Mouse (Mus musculus) liver, embryonic 13.5 days (tissue): ENCODE measurements around the gene Efcc1. TPM values are rescaled to one million over a fixed set of nuclear protein-coding genes. Genes with fewer than 3 reads are reported as not detected.

Source experiments
- ATAC-seq: fragments of 200-750 bp; cut with Nextera tagmentation; 2 replicates; pipeline ENCODE4 v1.8.0; 2017; ENCODE audit warnings: low read depth, mild to moderate bottlenecking, moderate number of reproducible peaks, moderate library complexity
- DNase-seq: peaks from one replicate; pipeline ENCODE4 v3.0.0; 2022
- H3K27ac ChIP-seq: fragments of 300-500 bp; sonication (generic); 2 replicates; pipeline ENCODE4 v1.5.1; 2015; ENCODE audit warnings: moderate library complexity, mild to moderate bottlenecking, inconsistent platforms
- H3K27me3 ChIP-seq: fragments of 300-500 bp; sonication (generic); 2 replicates; pipeline ENCODE4 v1.6.1; 2015; ENCODE audit warnings: mild to moderate bottlenecking, inconsistent platforms
- H3K36me3 ChIP-seq: fragments of 300-500 bp; sonication (generic); 2 replicates; pipeline ENCODE4 v1.6.1; 2015; ENCODE audit warnings: mild to moderate bottlenecking, inconsistent platforms
- H3K4me1 ChIP-seq: fragments of 300-500 bp; sonication (generic); replicated peaks from 2 replicates; pipeline ENCODE4 v1.6.1; 2015; ENCODE audit warnings: inconsistent platforms
- H3K4me2 ChIP-seq: fragments of 300-500 bp; sonication (generic); 2 replicates; pipeline ENCODE4 v1.6.1; 2015; ENCODE audit warnings: inconsistent platforms, mild to moderate bottlenecking, moderate library complexity
- H3K4me3 ChIP-seq: fragments of 300-500 bp; sonication (generic); replicated peaks from 2 replicates; pipeline ENCODE4 v1.5.1; 2015; ENCODE audit warnings: mild to moderate bottlenecking, inconsistent platforms
- H3K9ac ChIP-seq: fragments of 300-500 bp; sonication (generic); 2 replicates; pipeline ENCODE4 v1.6.1; 2015; ENCODE audit warnings: mild to moderate bottlenecking, inconsistent platforms
- H3K9me3 ChIP-seq: fragments of 300-500 bp; sonication (generic); replicated peaks from 2 replicates; pipeline ENCODE4 v1.6.1; 2016; ENCODE audit warnings: inconsistent platforms
- WGBS: fragments of 180-500 bp; shearing (Covaris S2); methylation state at CpG from one replicate; pipeline ENCODE4 v1.1.7; 2015; ENCODE audit not compliant: insufficient replicate concordance; 5-methylcytosine and 5-hydroxymethylcytosine counted together
- polyA plus RNA-seq: library from polyadenylated mRNA; unstranded; fragments of >200 nt; fragmentation: Nextera tagmentation; extraction: Ambion mirVana; gene quantifications from 2 replicates; pipeline ENCODE4 v1.2.1, GENCODE M21; 2015

Efcc1 gene
- 0.16 and 0.35 TPM in 2 replicates for polyA plus RNA-seq

DNA sequence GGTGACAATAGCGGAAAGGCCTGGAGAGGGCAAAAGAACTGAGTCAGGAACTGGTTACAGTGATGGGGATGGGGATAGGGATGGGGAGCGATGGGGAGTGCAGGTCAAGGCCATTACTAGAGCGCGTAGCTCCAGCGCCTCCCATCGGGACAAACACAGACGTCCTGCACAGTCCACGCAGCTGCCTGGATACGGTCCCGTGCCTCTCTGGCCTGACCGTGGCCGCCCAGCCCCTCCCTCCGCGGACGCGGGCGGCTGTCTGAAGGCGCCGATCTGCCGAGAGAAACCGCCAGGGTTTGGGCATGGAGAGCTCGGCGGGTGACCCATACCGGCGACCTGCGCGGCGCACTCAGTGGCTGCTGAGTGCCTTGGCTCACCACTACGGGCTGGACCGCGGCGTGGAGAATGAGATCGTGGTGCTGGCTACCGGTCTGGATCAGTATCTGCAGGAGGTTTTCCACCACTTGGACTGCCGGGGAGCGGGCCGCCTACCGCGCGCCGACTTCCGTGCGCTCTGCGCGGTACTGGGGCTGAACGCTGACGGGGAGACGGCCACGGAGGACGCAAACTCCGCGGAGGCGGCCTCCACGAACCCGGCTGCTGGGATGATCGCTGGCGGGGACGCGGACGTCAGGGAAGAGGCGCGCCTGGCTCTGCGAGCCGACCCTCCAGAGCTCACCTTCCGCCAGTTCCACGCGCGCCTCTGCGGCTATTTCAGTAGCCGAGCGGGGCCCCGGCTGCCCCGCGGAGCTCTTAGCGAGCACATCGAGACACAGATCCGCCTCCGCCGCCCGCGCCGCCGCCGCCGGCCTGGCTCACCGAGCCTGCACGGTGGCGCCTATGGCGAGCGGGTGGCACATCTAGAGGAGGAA lies at the start of gene Efcc1:
TSS of gene Efcc1 (plus strand) at position 279 of the 872 bp plus-strand sequence.
- Histone ChIP-seq H3K27me3 (peaks cover 87% of the 10 kb centered on the region), H3K4me2 (peak within 1 kb of the TSS; percentile 71), H3K4me3 (peak within 1 kb of the TSS; percentile 54), H3K36me3 (no peaks in the 10 kb centered on the region), H3K4me1 (peaks cover 33% of the 10 kb centered on the region), H3K9ac (peak within 1 kb of the TSS; percentile 22; the same call in 1 of the 2 replicates), H3K9me3 (no peaks in the 10 kb centered on the region), H3K27ac (no peak within 1 kb of the TSS)
- no peak for DNase-seq
- 1% methylated on average over 90 of the region's 90 CpGs for WGBS
- ATAC-seq: peak; percentile 34; the same call in 1 of the 2 replicates

DNA sequence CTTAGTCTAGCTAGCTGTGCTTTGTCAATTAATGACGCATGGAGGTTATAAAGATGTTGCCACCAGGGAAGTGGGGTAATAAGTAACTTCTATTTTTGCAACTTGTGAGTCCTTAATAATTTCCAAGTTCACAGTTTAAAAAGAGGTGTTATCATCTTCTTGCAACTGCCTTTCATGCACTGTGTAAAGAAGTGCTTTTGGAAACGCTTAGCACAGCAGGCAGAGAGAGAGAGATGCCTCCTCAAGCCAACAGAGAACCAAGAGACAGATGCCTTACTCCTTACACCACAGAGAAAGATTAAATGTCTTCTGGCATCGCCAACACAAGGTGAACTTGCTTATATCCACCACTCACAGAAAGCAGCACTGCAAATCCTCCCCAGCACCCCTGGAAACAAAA lies 34.7 kb upstream of the Efcc1 start:
- H3K27ac ChIP-seq: no peak overlapping the region
- WGBS: 61% methylated on average over 3 of the region's 3 CpGs
- no peak overlapping the region for H3K4me3 ChIP-seq
- no peaks in the 10 kb centered on the region for H3K36me3 ChIP-seq
- H3K27me3 ChIP-seq: peaks cover 26% of the 10 kb centered on the region
- no peak for ATAC-seq
- H3K9ac ChIP-seq: no peak overlapping the region
- no peaks in the 10 kb centered on the region for H3K4me1 ChIP-seq
- no peaks in the 10 kb centered on the region for H3K9me3 ChIP-seq
- DNase-seq: no peak
- no peak overlapping the region for H3K4me2 ChIP-seq

GRCm38 (mm10) chr6:87696544-87696943 lies 34.1 kb upstream of the Efcc1 start:
- 81% methylated on average over 4 of the region's 4 CpGs for WGBS
- Histone ChIP-seq H3K9ac (no peak overlapping the region), H3K27me3 (peaks cover 26% of the 10 kb centered on the region), H3K36me3 (no peaks in the 10 kb centered on the region), H3K4me1 (no peaks in the 10 kb centered on the region), H3K27ac (no peak overlapping the region), H3K9me3 (no peaks in the 10 kb centered on the region), H3K4me3 (no peak overlapping the region), H3K4me2 (no peak overlapping the region)
- DNase-seq (no peak), ATAC-seq (no peak)

- H3K36me3 ChIP-seq: no peaks in the 10 kb centered on the region
- H3K27me3 ChIP-seq: peaks cover 15% of the 10 kb centered on the region
- no peak overlapping the region for H3K4me2 ChIP-seq
- H3K9me3 ChIP-seq: no peaks in the 10 kb centered on the region
- no peak overlapping the region for H3K4me3 ChIP-seq
- WGBS: 37% methylated on average over 3 of the region's 3 CpGs
- DNase-seq (peak; percentile 15), ATAC-seq (no peak)
- no peak overlapping the region for H3K9ac ChIP-seq
- no peak overlapping the region for H3K27ac ChIP-seq
- no peaks in the 10 kb centered on the region for H3K4me1 ChIP-seq
These were observed 24.4 kb upstream of the Efcc1 start for GRCm38 (mm10) chr6:87706246-87706645.

DNA sequence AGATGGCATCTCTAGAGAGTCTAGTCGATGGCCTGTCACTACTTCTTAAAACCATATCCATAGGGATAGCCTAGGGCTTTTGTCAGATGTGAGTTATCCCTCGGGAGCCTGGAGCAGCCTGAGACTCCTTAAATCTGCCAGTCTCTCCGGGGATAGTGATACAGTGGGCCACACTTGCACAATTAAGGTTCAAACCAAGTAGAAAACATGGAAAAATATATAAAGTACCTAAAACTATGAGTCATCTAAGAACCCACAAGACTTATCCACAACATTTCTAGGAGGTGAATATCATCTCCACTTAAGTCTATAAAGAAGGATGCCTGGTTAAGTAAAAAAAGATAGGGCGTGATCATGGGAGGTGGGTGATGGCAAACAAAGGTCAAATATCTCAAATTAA lies 18.4 kb upstream of the Efcc1 start:
- Histone ChIP-seq H3K9ac (no peak overlapping the region), H3K4me1 (no peaks in the 10 kb centered on the region), H3K9me3 (no peaks in the 10 kb centered on the region), H3K27me3 (peaks cover 23% of the 10 kb centered on the region), H3K4me2 (no peak overlapping the region), H3K4me3 (no peak overlapping the region), H3K27ac (no peak overlapping the region), H3K36me3 (no peaks in the 10 kb centered on the region)
- ATAC-seq: no peak
- 68% methylated on average over 4 of the region's 4 CpGs for WGBS
- no peak for DNase-seq

DNA sequence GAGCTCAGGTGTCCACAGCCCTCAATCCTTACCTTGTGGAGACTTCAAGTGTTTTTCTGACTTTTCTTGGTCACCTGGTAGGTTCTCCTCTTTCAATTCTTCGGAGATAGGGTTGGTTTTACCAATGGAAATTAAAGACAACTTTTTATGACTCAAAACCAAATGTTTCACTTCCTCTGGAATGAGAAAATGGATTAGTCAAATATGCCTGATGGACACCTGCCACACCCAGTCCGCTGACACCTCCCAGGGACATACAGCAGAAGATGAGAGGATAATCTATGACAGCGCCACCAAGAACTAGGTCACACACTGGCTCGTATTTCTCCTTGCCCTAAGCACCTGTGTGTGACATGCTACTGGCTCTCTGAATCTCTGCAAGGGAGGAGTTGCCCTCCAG lies 16.6 kb upstream of the Efcc1 start:
- no peak overlapping the region for H3K4me2 ChIP-seq
- DNase-seq (no peak), ATAC-seq (no peak)
- no peaks in the 10 kb centered on the region for H3K9me3 ChIP-seq
- no peak overlapping the region for H3K9ac ChIP-seq
- no peak overlapping the region for H3K27ac ChIP-seq
- H3K4me3 ChIP-seq: no peak overlapping the region
- H3K27me3 ChIP-seq: peaks cover 20% of the 10 kb centered on the region
- H3K4me1 ChIP-seq: no peaks in the 10 kb centered on the region
- H3K36me3 ChIP-seq: no peaks in the 10 kb centered on the region
- WGBS: 64% methylated on average over 4 of the region's 4 CpGs

- no peak overlapping the region for H3K9ac ChIP-seq
- no peak for DNase-seq
- H3K4me3 ChIP-seq: no peak overlapping the region
- peaks cover 16% of the 10 kb centered on the region for H3K4me1 ChIP-seq
- H3K27ac ChIP-seq: no peak overlapping the region
- H3K27me3 ChIP-seq: peaks cover 15% of the 10 kb centered on the region
- ATAC-seq: 0 out of 2 replicates have a peak, but pooled peaks have one; percentile 34
- WGBS: 8% methylated on average over 13 of the region's 13 CpGs
- no peak overlapping the region for H3K4me2 ChIP-seq
- no peaks in the 10 kb centered on the region for H3K9me3 ChIP-seq
- no peaks in the 10 kb centered on the region for H3K36me3 ChIP-seq
These were observed 8.0 kb upstream of the Efcc1 start for GRCm38 (mm10) chr6:87722631-87723030.

- Histone ChIP-seq H3K9ac (no peak overlapping the region), H3K4me1 (peaks cover 13% of the 10 kb centered on the region), H3K36me3 (no peaks in the 10 kb centered on the region), H3K9me3 (no peaks in the 10 kb centered on the region), H3K27me3 (peaks cover 42% of the 10 kb centered on the region), H3K4me3 (no peak overlapping the region), H3K4me2 (no peak overlapping the region), H3K27ac (no peak overlapping the region)
- DNase-seq: no peak
- WGBS: 64% methylated on average over 7 of the region's 7 CpGs
- no peak for ATAC-seq
These were observed 5.3 kb upstream of the Efcc1 start for GRCm38 (mm10) chr6:87725267-87725912.

DNA sequence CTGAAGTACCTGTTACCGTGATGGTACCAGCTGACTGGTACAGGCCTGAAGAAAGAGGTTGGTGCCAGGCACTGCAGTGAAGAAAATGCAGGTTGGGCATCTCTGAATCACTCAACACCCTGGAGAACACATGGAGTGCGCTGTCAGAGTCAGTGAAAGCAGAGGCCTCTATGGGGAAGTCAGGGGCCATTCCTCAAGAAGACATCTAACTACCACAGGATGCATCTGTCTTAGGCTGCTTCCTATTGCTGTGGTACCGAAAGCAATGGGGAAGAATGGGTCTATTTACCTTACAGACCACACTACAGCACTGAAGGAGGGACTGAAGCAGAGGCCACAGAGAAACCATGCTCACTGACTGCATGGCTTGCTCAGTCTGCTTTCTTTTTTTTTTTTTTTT lies 2.6 kb upstream of the Efcc1 start:
- Histone ChIP-seq H3K27me3 (peaks cover 59% of the 10 kb centered on the region), H3K9ac (no peak overlapping the region), H3K27ac (no peak overlapping the region), H3K4me3 (no peak overlapping the region), H3K4me1 (peaks cover 27% of the 10 kb centered on the region), H3K9me3 (no peaks in the 10 kb centered on the region), H3K36me3 (no peaks in the 10 kb centered on the region), H3K4me2 (no peak overlapping the region)
- DNase-seq (no peak), ATAC-seq (no peak)
- 12% methylated on average over 3 of the region's 3 CpGs for WGBS

DNA sequence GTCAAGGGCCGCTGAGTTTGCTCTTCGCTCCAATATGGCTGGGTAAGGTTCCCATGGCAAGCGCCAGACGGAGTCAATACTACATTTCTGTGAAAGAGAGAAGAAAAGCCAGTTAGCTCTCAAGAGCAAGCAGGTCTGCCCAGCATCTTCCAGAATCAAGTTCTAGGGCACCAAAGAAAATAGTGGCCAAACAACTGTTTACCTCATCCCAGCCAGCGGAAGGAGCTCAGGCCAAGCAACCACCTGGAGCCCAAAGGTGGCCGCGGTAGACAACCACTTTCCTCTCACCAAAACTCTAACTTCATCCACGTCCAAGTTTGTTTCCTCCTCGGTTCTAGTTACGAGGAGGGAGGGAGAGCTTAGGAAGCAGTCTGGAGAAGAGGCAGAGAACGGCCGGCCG lies 528 bp upstream of the Efcc1 start:
- no peak overlapping the region for H3K9ac ChIP-seq
- WGBS: 34% methylated on average over 13 of the region's 13 CpGs
- ATAC-seq (no peak), DNase-seq (no peak)
- peaks cover 80% of the 10 kb centered on the region for H3K27me3 ChIP-seq
- H3K4me2 ChIP-seq: peak overlapping the region; percentile 71
- peaks cover 33% of the 10 kb centered on the region for H3K4me1 ChIP-seq
- H3K4me3 ChIP-seq: peak overlapping the region; percentile 54; the same call in 1 of the 2 replicates
- no peaks in the 10 kb centered on the region for H3K9me3 ChIP-seq
- H3K36me3 ChIP-seq: no peaks in the 10 kb centered on the region
- no peak overlapping the region for H3K27ac ChIP-seq

DNA sequence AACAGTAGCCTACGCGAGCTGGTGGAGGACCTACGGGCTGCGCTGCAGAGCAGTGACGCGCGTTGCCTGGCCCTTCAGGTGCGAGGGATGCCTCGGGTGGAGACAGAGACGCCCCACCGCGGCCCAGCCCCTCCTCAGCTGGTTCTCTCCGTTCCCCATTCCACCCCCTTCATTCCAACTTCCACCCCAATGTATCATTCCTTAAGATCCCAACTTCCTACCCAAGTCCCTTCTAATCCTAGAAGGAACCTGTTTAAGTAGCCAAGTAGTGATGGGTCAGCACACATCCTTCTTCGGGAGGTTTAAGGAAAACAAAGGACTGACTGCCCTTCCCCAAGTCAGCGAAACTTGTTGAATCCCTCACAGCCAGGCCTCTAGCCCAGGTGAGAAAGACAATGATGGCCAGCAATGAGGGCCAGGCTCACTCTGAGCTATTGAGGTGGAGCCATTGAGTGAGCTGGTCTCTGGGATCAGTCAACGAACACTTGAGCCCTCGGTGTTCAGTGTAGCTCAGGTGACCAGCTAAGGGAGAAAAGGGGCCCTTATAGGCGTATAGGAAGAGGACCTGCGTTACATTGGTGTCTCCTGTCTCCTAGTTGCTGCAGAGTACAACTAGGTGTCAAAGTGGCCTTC lies 910 bp downstream of the Efcc1 start:
- 8% methylated on average over 19 of the region's 19 CpGs for WGBS
- H3K4me2 ChIP-seq: peak overlapping the region; percentile 71
- no peak for DNase-seq
- no peaks in the 10 kb centered on the region for H3K36me3 ChIP-seq
- peak overlapping the region; percentile 54 for H3K4me3 ChIP-seq
- peak overlapping the region; percentile 22; the same call in 1 of the 2 replicates for H3K9ac ChIP-seq
- ATAC-seq: 0 out of 2 replicates have a peak, but pooled peaks have one; percentile 15
- no peaks in the 10 kb centered on the region for H3K9me3 ChIP-seq
- peaks cover 94% of the 10 kb centered on the region for H3K27me3 ChIP-seq
- H3K4me1 ChIP-seq: peaks cover 33% of the 10 kb centered on the region
- H3K27ac ChIP-seq: no peak overlapping the region
